Comparison of ENCODE assay signal across 8 mouse cellular contexts in genomic region chr9:120027401-120028151, GRCm38 (mm10). TPM values are rescaled to one million over a fixed set of nuclear protein-coding genes. Genes with fewer than 3 reads are reported as not detected.
DNase-seq lines count a peak whose midpoint lies in the region; ATAC-seq and TF ChIP-seq lines count a peak whose summit lies in the region.

No protein-coding gene starts in this region.

- DNase-seq in testis, postnatal 10 days (ENCODE audit: low spot score): no peak
- peak; percentile 86 for DNase-seq in brain, embryonic 14.5 days (ENCODE audit: low read depth)
- peak; percentile 94 for DNase-seq in heart, postnatal 0 days (ENCODE audit: low spot score)
- DNase-seq in limb, embryonic 11.5 days (ENCODE audit: low spot score): peak; percentile 59
- DNase-seq in naive thymus-derived CD4-positive, alpha-beta T cell, adult 2 months (ENCODE audit: low read depth): peak; percentile 91
- no peak for DNase-seq in right cerebral cortex, postnatal 36 days (ENCODE audit: low spot score in 2 of 2)

- no peak overlapping the region for H3K27ac ChIP-seq in testis, adult 2 months (ENCODE audit: control insufficient read depth, insufficient read depth, low read depth, low read length)
- H3K27ac ChIP-seq in heart, postnatal 0 days (ENCODE audit: low read depth): peak overlapping the region; percentile 96
- no peak overlapping the region for H3K27ac ChIP-seq in limb, embryonic 11.5 days (replicated peaks; ENCODE audit: low read depth, low read length)

- no peaks in the 10 kb centered on the region for H3K27me3 ChIP-seq in testis, adult 2 months (ENCODE audit: control insufficient read depth, insufficient read depth, low read length)
- no peaks in the 10 kb centered on the region for H3K27me3 ChIP-seq in heart, postnatal 0 days (ENCODE audit: control insufficient read depth, insufficient read depth, low read length)
- H3K27me3 ChIP-seq in limb, embryonic 11.5 days (ENCODE audit: control insufficient read depth, insufficient read depth, low read length): no peaks in the 10 kb centered on the region

- H3K4me3 ChIP-seq in testis, adult 2 months (ENCODE audit: control insufficient read depth, low read depth, low read length): no peak overlapping the region
- H3K4me3 ChIP-seq in heart, postnatal 0 days (ENCODE audit: low read depth, low read length): peak overlapping the region; percentile 19; the same call in 1 of the 2 replicates
- H3K4me3 ChIP-seq in limb, embryonic 11.5 days (ENCODE audit: low read depth, low read length): no peak overlapping the region

- H3K9me3 ChIP-seq in heart, postnatal 0 days (replicated peaks; ENCODE audit: control insufficient read depth, low read length): no peaks in the 10 kb centered on the region
- H3K9me3 ChIP-seq in limb, embryonic 11.5 days (ENCODE audit: control insufficient read depth, low read length): no peaks in the 10 kb centered on the region

- ATAC-seq in erythroblast, adult 5-6 weeks (replicated peaks; ENCODE audit: low FRiP score, poor library complexity, severe bottlenecking): peak; percentile 67
- peak; percentile 83 for ATAC-seq in heart, postnatal 0 days (ENCODE audit: insufficient read depth, low read depth)
- ATAC-seq in limb, embryonic 11.5 days (ENCODE audit: insufficient number of reproducible peaks, low FRiP score, low TSS enrichment, low read depth): peak; percentile 62; the same call in 1 of the 2 replicates

- TF ChIP-seq EP300 in heart, postnatal 0 days (IDR thresholded peaks at IDR 0.05; ENCODE audit: low read depth): no peak

- H3K36me3 ChIP-seq in testis, adult 2 months (ENCODE audit: control insufficient read depth, insufficient read depth, low read length): no peaks in the 10 kb centered on the region
- no peaks in the 10 kb centered on the region for H3K36me3 ChIP-seq in heart, postnatal 0 days (replicated peaks; ENCODE audit: control insufficient read depth, insufficient read depth, low read length)
- no peaks in the 10 kb centered on the region for H3K36me3 ChIP-seq in limb, embryonic 11.5 days (ENCODE audit: control insufficient read depth, insufficient read depth, low read length)

- 0 out of 2 replicates have a peak overlapping the region, but pooled peaks have one; percentile 18 for H3K9ac ChIP-seq in heart, postnatal 0 days (replicated peaks; ENCODE audit: low read depth, low read length)
- H3K9ac ChIP-seq in limb, embryonic 11.5 days (ENCODE audit: low read length): no peak overlapping the region

- 3% methylated on average over 14 of the region's 14 CpGs for WGBS in heart, postnatal 0 days
- WGBS in limb, embryonic 11.5 days: 30% methylated on average over 14 of the region's 14 CpGs

- no peaks in the 10 kb centered on the region; the same call in 1 of the 2 replicates for H3K4me1 ChIP-seq in testis, adult 2 months (ENCODE audit: control insufficient read depth, insufficient read depth, low read length)
- H3K4me1 ChIP-seq in heart, postnatal 0 days (ENCODE audit: control insufficient read depth, insufficient read depth): peaks cover 22% of the 10 kb centered on the region
- H3K4me1 ChIP-seq in limb, embryonic 11.5 days (ENCODE audit: control insufficient read depth, insufficient read depth, low read length): no peaks in the 10 kb centered on the region

- no peak for TF ChIP-seq POLR2A in testis, adult 2 months (IDR thresholded peaks at IDR 0.05; ENCODE audit: control insufficient read depth, low read depth, low read length)
- TF ChIP-seq POLR2A in brain, embryonic 14.5 days (IDR thresholded peaks at IDR 0.05; ENCODE audit: borderline replicate concordance, extremely low read depth, insufficient read depth, insufficient read length, poor library complexity, severe bottlenecking): no peak

- peak overlapping the region; percentile 55 for H3K4me2 ChIP-seq in heart, postnatal 0 days (ENCODE audit: low read depth, low read length)
- H3K4me2 ChIP-seq in limb, embryonic 11.5 days (ENCODE audit: low read depth, severe bottlenecking): no peak overlapping the region

- TF ChIP-seq CTCF in testis, adult 2 months (IDR thresholded peaks at IDR 0.05; ENCODE audit: control insufficient read depth, insufficient read depth, insufficient replicate concordance, low read depth, low read length): peak; percentile 51; the same call in 1 of the 2 replicates
- peak; percentile 79 for TF ChIP-seq CTCF in brain, embryonic 14.5 days (IDR thresholded peaks at IDR 0.05; ENCODE audit: borderline replicate concordance, extremely low read depth, insufficient read depth, insufficient read length)
- peak; percentile 96 for TF ChIP-seq CTCF in heart, postnatal 0 days (IDR thresholded peaks at IDR 0.05; ENCODE audit: low read depth)

RNA-seq across cellular contexts. Expression of gene Xirp1, which starts 4.2 kb away (rescaled TPM):
- polyA plus RNA-seq in testis, adult 2 months (2012; rRNA removed): 0.67 and 0.90 TPM in 2 replicates
- polyA plus RNA-seq in brain, embryonic 14.5 days (2012; rRNA removed): 0.01 TPM in 1 of 2 replicates, not detected in the other
- total RNA-seq in erythroblast, adult 5-6 weeks (2015; ENCODE audit: low replicate concordance): not detected in 2 replicates
- not detected in 2 replicates for total RNA-seq in erythroblast, adult 5-6 weeks (2017; ENCODE audit: low replicate concordance)
- total RNA-seq in heart, postnatal 0 days (2014; rRNA removed; ENCODE audit: low replicate concordance): 140 and 178 TPM in 2 replicates
- 38.4 and 45.1 TPM in 2 replicates for polyA plus RNA-seq in heart, postnatal 0 days (2015; fragmentation: Nextera tagmentation; extraction: Ambion mirVana)
- polyA plus RNA-seq in limb, embryonic 11.5 days (2014; fragmentation: Nextera tagmentation; extraction: Ambion mirVana): not detected in 2 replicates

RNA-seq across cellular contexts. Expression of gene Cx3cr1, which starts 42.1 kb away (rescaled TPM):
- polyA plus RNA-seq in testis, adult 2 months (2012; rRNA removed): 2.2 and 2.7 TPM in 2 replicates
- polyA plus RNA-seq in brain, embryonic 14.5 days (2012; rRNA removed): 4.4 and 6.4 TPM in 2 replicates
- total RNA-seq in erythroblast, adult 5-6 weeks (2015; ENCODE audit: low replicate concordance): 6.7 and 7.3 TPM in 2 replicates
- 8.8 and 13.7 TPM in 2 replicates for total RNA-seq in erythroblast, adult 5-6 weeks (2017; ENCODE audit: low replicate concordance)
- total RNA-seq in heart, postnatal 0 days (2014; rRNA removed; ENCODE audit: low replicate concordance): 1.5 and 5.2 TPM in 2 replicates
- polyA plus RNA-seq in heart, postnatal 0 days (2015; fragmentation: Nextera tagmentation; extraction: Ambion mirVana): 4.1 and 4.7 TPM in 2 replicates
- polyA plus RNA-seq in limb, embryonic 11.5 days (2014; fragmentation: Nextera tagmentation; extraction: Ambion mirVana): 2.5 and 3.0 TPM in 2 replicates

RNA-seq across cellular contexts. Expression of gene Csrnp1, which starts 43.1 kb away (rescaled TPM):
- 99.8 and 99.9 TPM in 2 replicates for polyA plus RNA-seq in testis, adult 2 months (2012; rRNA removed)
- 3.4 and 4.9 TPM in 2 replicates for polyA plus RNA-seq in brain, embryonic 14.5 days (2012; rRNA removed)
- 2.7 and 2.9 TPM in 2 replicates for total RNA-seq in erythroblast, adult 5-6 weeks (2015; ENCODE audit: low replicate concordance)
- 1.4 and 3.2 TPM in 2 replicates for total RNA-seq in erythroblast, adult 5-6 weeks (2017; ENCODE audit: low replicate concordance)
- 23.8 and 96.9 TPM in 2 replicates for total RNA-seq in heart, postnatal 0 days (2014; rRNA removed; ENCODE audit: low replicate concordance)
- 4.0 and 4.2 TPM in 2 replicates for polyA plus RNA-seq in heart, postnatal 0 days (2015; fragmentation: Nextera tagmentation; extraction: Ambion mirVana)
- 1.5 and 1.6 TPM in 2 replicates for polyA plus RNA-seq in limb, embryonic 11.5 days (2014; fragmentation: Nextera tagmentation; extraction: Ambion mirVana)

Comparison
In these comparisons a context has a peak if more than half of its experiments do, and no peak if none do; other contexts are left out.
1. DNase-seq: peak in brain, embryonic 14.5 days (single experiment), heart, postnatal 0 days (single experiment), limb, embryonic 11.5 days (single experiment) and naive thymus-derived CD4-positive, alpha-beta T cell, adult 2 months (single experiment); none in testis, postnatal 10 days (single experiment) and right cerebral cortex, postnatal 36 days (0 of 2).
2. RNA of gene Xirp1, which starts 4.2 kb away (polyA plus RNA-seq): 38.4 to 45.1 TPM in heart, postnatal 0 days; 0.67 to 0.90 TPM in testis, adult 2 months, not detected in limb, embryonic 11.5 days and 0.01 TPM in brain, embryonic 14.5 days; every median in the first group is over 10 times any median in the second.
3. RNA of gene Csrnp1, which starts 43.1 kb away (polyA plus RNA-seq): 99.8 to 99.9 TPM in testis, adult 2 months; 4.0 to 4.2 TPM in heart, postnatal 0 days, 3.4 to 4.9 TPM in brain, embryonic 14.5 days and 1.5 to 1.6 TPM in limb, embryonic 11.5 days; every median in the first group is over 10 times any median in the second.
4. Peak in every context shown above with its lines, with median percentiles within 50 percentile points of each other: CTCF ChIP-seq and ATAC-seq.